Mouse (Mus musculus): ENCODE measurements at regions not wholly inside any gene's neighbourhood (a gene's known extent, or its start where the extent isn't known, plus 50 kb on each side); places are given as distances from the start of the nearest gene placed in this dataset.

- no peak for DNase-seq
These were observed 137.8 kb downstream of the Pfkfb3 start for GRCm38 (mm10) chr2:11416122-11416521.

- DNase-seq = no peak
These were observed 141.4 kb downstream of the Pfkfb3 start for GRCm38 (mm10) chr2:11412521-11412920.

GRCm38 (mm10) chr2:11408497-11408896 lies 145.4 kb downstream of the Pfkfb3 start:
- no peak for DNase-seq

GRCm38 (mm10) chr2:11406103-11406615 lies 147.7 kb downstream of the Pfkfb3 start:
- DNase-seq = no peak

GRCm38 (mm10) chr2:11402218-11402848 lies 151.5 kb downstream of the Pfkfb3 start:
- no peak for DNase-seq

GRCm38 (mm10) chr2:11399411-11399810 lies 154.5 kb downstream of the Pfkfb3 start:
- no peak for DNase-seq

GRCm38 (mm10) chr2:11398949-11399348 lies 154.9 kb downstream of the Pfkfb3 start:
- no peak for DNase-seq

GRCm38 (mm10) chr2:11398391-11398790 lies 155.5 kb downstream of the Pfkfb3 start:
- peak in 1 of 2 experiments; percentile 37 for DNase-seq

- DNase-seq = no peak
These were observed 157.0 kb downstream of the Pfkfb3 start for GRCm38 (mm10) chr2:11396835-11397234.

GRCm38 (mm10) chr2:11394675-11395349 lies 159.1 kb downstream of the Pfkfb3 start:
- DNase-seq = no peak

- no peak for DNase-seq
These were observed 162.2 kb downstream of the Pfkfb3 start for GRCm38 (mm10) chr2:11391725-11392124.

GRCm38 (mm10) chr2:11390667-11391334 lies 163.1 kb downstream of the Pfkfb3 start:
- no peak for DNase-seq

GRCm38 (mm10) chr2:11387623-11388022 lies 166.3 kb downstream of the Pfkfb3 start:
- DNase-seq = no peak

GRCm38 (mm10) chr2:11383815-11384214 lies 170.1 kb downstream of the Pfkfb3 start:
- no peak for DNase-seq

- peak; percentile 36 to 63 for DNase-seq
These were observed 176.7 kb downstream of the Pfkfb3 start for GRCm38 (mm10) chr2:11377213-11377612.

- no peak for DNase-seq
These were observed 178.0 kb downstream of the Pfkfb3 start for GRCm38 (mm10) chr2:11375726-11376454.

- peak; percentile 61 to 74 for DNase-seq
These were observed 178.8 kb downstream of the Pfkfb3 start for GRCm38 (mm10) chr2:11375092-11375491.

- DNase-seq = no peak
These were observed 183.6 kb downstream of the Pfkfb3 start for GRCm38 (mm10) chr2:11370273-11370672.

GRCm38 (mm10) chr2:11367319-11367718 lies 186.6 kb downstream of the Pfkfb3 start:
- no peak for DNase-seq

GRCm38 (mm10) chr2:11365815-11366214 lies 188.1 kb downstream of the Pfkfb3 start:
- DNase-seq = no peak

- no peak for DNase-seq
These were observed 188.5 kb downstream of the Pfkfb3 start for GRCm38 (mm10) chr2:11365371-11365770.

GRCm38 (mm10) chr2:11364111-11364510 lies 189.8 kb downstream of the Pfkfb3 start:
- DNase-seq = no peak

- DNase-seq = no peak
These were observed 190.8 kb downstream of the Pfkfb3 start for GRCm38 (mm10) chr2:11363061-11363464.
